Mouse (Mus musculus) erythroblast, embryonic 14.5 days (primary cell): Measurements from ENCODE around the gene Ankdd1a.

Experiments
- GATA1 ChIP-seq: IDR thresholded peaks from 2 replicates; pipeline ENCODE4 v1.6.1; 2012; ENCODE audit warnings: low read length, inconsistent platforms, mixed read lengths
- TAL1 ChIP-seq: IDR thresholded peaks from 3 replicates; pipeline ENCODE4 v1.6.1; 2012; ENCODE audit warnings: low read length, inconsistent platforms, mixed read lengths

GRCm38 (mm10) chr9:65502721-65503505 lies 17.1 kb downstream of the Ankdd1a start:
- TF ChIP-seq TAL1 (no peak), GATA1 (no peak)
